Mouse (Mus musculus) neural tube, embryonic 15.5 days (tissue): ENCODE measurements around the gene Dcun1d4. TPM values are rescaled to one million over a fixed set of nuclear protein-coding genes. Genes with fewer than 3 reads are reported as not detected.

Experiments
- ATAC-seq: fragments of 200-750 bp; cut with Nextera tagmentation; 2 replicates; pipeline ENCODE4 v1.8.0; 2017; ENCODE audit warnings: mild to moderate bottlenecking, moderate TSS enrichment, moderate library complexity; ENCODE audit not compliant: low FRiP score
- H3K27ac ChIP-seq: fragments of 300-500 bp; sonication (generic); replicated peaks from 2 replicates; pipeline ENCODE4 v1.5.1; 2015; ENCODE audit warnings: mild to moderate bottlenecking, inconsistent platforms
- H3K27me3 ChIP-seq: fragments of 300-500 bp; sonication (generic); replicated peaks from 2 replicates; pipeline ENCODE4 v1.6.1; 2015; ENCODE audit warnings: inconsistent platforms
- H3K36me3 ChIP-seq: fragments of 300-500 bp; sonication (generic); 2 replicates; pipeline ENCODE4 v1.6.1; 2015; ENCODE audit warnings: inconsistent platforms
- H3K4me1 ChIP-seq: fragments of 300-500 bp; sonication (generic); 2 replicates; pipeline ENCODE4 v1.6.1; 2015; ENCODE audit warnings: inconsistent platforms
- H3K4me2 ChIP-seq: fragments of 300-500 bp; sonication (generic); 2 replicates; pipeline ENCODE4 v1.6.1; 2015; ENCODE audit warnings: inconsistent platforms, mild to moderate bottlenecking, moderate library complexity
- H3K4me3 ChIP-seq: fragments of 300-500 bp; sonication (generic); replicated peaks from 2 replicates; pipeline ENCODE4 v1.5.1; 2015; ENCODE audit warnings: mild to moderate bottlenecking, inconsistent platforms
- H3K9ac ChIP-seq: fragments of 300-500 bp; sonication (generic); replicated peaks from 2 replicates; pipeline ENCODE4 v1.6.1; 2015; ENCODE audit warnings: mild to moderate bottlenecking, inconsistent platforms
- H3K9me3 ChIP-seq: fragments of 300-500 bp; sonication (generic); replicated peaks from 2 replicates; pipeline ENCODE4 v1.6.1; 2016; ENCODE audit warnings: inconsistent platforms
- WGBS: fragments of 180-500 bp; shearing (Covaris S2); methylation state at CpG from one replicate; pipeline ENCODE4 v1.1.7; 2015; ENCODE audit warnings: mixed read lengths; 5-methylcytosine and 5-hydroxymethylcytosine counted together
- polyA plus RNA-seq: library from polyadenylated mRNA; unstranded; fragments of >200 nt; fragmentation: Nextera tagmentation; extraction: Ambion mirVana; gene quantifications from 2 replicates; pipeline ENCODE4 v1.2.1, GENCODE M21; 2015

Dcun1d4 gene
- 43.6 and 50.1 TPM in 2 replicates for polyA plus RNA-seq

- Histone ChIP-seq H3K27ac (no peak within 1 kb of the TSS), H3K36me3 (no peaks in the 10 kb centered on the region), H3K9me3 (no peaks in the 10 kb centered on the region), H3K9ac (no peak within 1 kb of the TSS), H3K4me3 (no peak within 1 kb of the TSS), H3K4me1 (peaks cover 6% of the 10 kb centered on the region; the same call in 1 of the 2 replicates), H3K27me3 (no peaks in the 10 kb centered on the region), H3K4me2 (no peak within 1 kb of the TSS)
- WGBS: 87% methylated on average over 7 of the region's 7 CpGs
- no peak for ATAC-seq
Measured at GRCm38 (mm10) chr5:73480700-73481099, at the start of gene Dcun1d4. Gene Dcun1d4 (plus strand): TSS chr5:73481000.

DNA sequence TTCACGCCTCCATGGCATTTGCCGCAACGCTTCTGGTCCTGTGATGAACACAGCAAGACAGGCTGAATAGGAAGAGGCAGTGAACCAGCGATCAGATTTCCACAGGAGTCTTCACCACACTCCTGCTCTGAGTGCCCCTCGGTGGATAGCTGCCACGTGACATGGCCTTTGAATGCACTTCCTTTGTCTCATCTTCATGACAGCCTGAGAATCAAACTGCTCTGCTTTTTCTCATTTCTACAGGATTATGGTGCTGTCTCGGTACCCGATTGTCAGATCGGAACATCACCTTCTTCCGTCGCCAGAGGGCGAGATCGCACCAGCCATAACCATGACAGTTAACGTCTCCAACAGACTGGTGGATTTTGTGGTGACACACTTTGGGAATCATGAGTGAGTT lies 49.2 kb upstream of the Dcun1d4 start:
- Histone ChIP-seq H3K4me2 (peak overlapping the region; percentile 32), H3K4me1 (peaks cover 4% of the 10 kb centered on the region), H3K4me3 (no peak overlapping the region), H3K9ac (no peak overlapping the region), H3K9me3 (no peaks in the 10 kb centered on the region), H3K27ac (no peak overlapping the region), H3K27me3 (0 out of 2 replicates have a peak, but pooled peaks cover 2% of the 10 kb centered on the region), H3K36me3 (no peaks in the 10 kb centered on the region)
- 15% methylated on average over 14 of the region's 14 CpGs for WGBS
- ATAC-seq: peak; percentile 84; the same call in 1 of the 2 replicates

DNA sequence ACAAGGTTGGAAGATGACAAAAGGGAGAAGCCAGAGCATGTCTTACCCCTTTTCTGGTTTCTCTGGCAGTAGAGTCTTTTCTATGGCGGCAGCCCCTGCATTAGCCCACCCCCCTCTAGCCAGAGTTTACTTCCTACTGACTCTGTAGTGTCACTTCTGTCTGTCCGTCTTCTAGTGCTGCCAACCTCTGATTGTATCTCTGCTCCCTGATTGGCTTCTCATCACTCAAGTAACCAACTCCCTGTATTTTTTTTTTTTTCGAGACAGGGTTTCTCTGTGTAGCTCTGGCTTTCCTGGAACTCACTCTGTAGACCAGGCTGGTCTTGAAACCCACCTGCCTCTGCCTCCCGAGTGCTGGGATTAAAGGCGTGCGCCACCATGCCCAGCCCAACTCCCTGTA lies 48.0 kb upstream of the Dcun1d4 start:
- H3K4me2 ChIP-seq: no peak overlapping the region
- H3K9ac ChIP-seq: no peak overlapping the region
- peaks cover 4% of the 10 kb centered on the region for H3K4me1 ChIP-seq
- no peaks in the 10 kb centered on the region for H3K36me3 ChIP-seq
- H3K27ac ChIP-seq: no peak overlapping the region
- H3K27me3 ChIP-seq: 0 out of 2 replicates have a peak, but pooled peaks cover 2% of the 10 kb centered on the region
- 90% methylated on average over 6 of the region's 6 CpGs for WGBS
- no peaks in the 10 kb centered on the region for H3K9me3 ChIP-seq
- H3K4me3 ChIP-seq: no peak overlapping the region
- no peak for ATAC-seq

DNA sequence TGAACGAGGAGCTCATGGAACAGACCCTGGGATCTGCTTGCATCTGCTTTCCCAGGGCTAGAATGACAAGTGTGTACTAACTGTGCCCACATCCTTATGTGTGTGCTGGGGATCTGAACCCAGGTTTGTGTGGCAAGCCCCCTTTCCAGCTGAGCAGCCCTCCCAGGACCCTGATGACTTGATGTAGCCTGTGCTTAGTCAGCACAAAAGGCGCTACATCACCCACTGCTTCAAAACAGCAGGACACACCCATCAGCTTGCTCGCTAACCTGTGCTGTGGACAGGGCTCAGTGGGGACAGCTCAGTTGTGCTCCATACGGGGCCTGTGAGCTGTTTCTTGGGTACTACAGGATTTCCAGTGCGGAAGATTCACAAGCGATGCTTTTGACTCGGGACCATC lies 46.0 kb upstream of the Dcun1d4 start:
- ATAC-seq: no peak
- Histone ChIP-seq H3K4me1 (peaks cover 4% of the 10 kb centered on the region), H3K4me3 (no peak overlapping the region), H3K36me3 (no peaks in the 10 kb centered on the region), H3K27me3 (0 out of 2 replicates have a peak, but pooled peaks cover 2% of the 10 kb centered on the region), H3K9ac (no peak overlapping the region), H3K27ac (no peak overlapping the region), H3K9me3 (no peaks in the 10 kb centered on the region), H3K4me2 (no peak overlapping the region)
- 80% methylated on average over 7 of the region's 7 CpGs for WGBS

DNA sequence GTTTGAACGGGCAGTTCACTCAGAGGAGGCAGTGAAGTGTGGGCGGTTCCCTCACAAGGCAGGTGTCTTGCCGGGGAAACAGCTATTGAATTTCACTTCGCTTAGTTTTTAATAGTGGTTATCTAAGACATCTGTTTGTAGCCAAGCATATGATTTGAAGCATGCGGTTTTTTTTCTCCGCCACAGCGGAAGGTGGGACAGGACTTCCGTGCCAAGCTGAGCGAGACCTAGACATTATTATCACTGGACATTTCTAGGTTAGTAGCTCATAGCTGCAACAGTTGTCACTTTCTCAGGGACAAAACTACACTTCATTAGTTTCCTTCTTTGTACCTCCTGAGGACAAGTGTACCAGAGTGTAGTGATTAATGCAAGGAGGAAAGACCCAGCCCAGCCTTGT lies 38.6 kb upstream of the Dcun1d4 start:
- 77% methylated on average over 9 of the region's 9 CpGs for WGBS
- Histone ChIP-seq H3K36me3 (no peaks in the 10 kb centered on the region), H3K9ac (no peak overlapping the region), H3K4me1 (no peaks in the 10 kb centered on the region), H3K9me3 (no peaks in the 10 kb centered on the region), H3K4me2 (no peak overlapping the region), H3K27me3 (no peaks in the 10 kb centered on the region), H3K27ac (no peak overlapping the region), H3K4me3 (no peak overlapping the region)
- ATAC-seq: no peak

- H3K9me3 ChIP-seq: no peaks in the 10 kb centered on the region
- H3K36me3 ChIP-seq: no peaks in the 10 kb centered on the region
- no peak overlapping the region for H3K9ac ChIP-seq
- no peaks in the 10 kb centered on the region for H3K4me1 ChIP-seq
- no peak overlapping the region for H3K4me3 ChIP-seq
- 77% methylated on average over 1 of the region's 1 CpGs for WGBS
- no peak overlapping the region for H3K4me2 ChIP-seq
- H3K27ac ChIP-seq: no peak overlapping the region
- no peaks in the 10 kb centered on the region for H3K27me3 ChIP-seq
- no peak for ATAC-seq
Measured at GRCm38 (mm10) chr5:73450276-73450675, 30.5 kb upstream of the Dcun1d4 start.

DNA sequence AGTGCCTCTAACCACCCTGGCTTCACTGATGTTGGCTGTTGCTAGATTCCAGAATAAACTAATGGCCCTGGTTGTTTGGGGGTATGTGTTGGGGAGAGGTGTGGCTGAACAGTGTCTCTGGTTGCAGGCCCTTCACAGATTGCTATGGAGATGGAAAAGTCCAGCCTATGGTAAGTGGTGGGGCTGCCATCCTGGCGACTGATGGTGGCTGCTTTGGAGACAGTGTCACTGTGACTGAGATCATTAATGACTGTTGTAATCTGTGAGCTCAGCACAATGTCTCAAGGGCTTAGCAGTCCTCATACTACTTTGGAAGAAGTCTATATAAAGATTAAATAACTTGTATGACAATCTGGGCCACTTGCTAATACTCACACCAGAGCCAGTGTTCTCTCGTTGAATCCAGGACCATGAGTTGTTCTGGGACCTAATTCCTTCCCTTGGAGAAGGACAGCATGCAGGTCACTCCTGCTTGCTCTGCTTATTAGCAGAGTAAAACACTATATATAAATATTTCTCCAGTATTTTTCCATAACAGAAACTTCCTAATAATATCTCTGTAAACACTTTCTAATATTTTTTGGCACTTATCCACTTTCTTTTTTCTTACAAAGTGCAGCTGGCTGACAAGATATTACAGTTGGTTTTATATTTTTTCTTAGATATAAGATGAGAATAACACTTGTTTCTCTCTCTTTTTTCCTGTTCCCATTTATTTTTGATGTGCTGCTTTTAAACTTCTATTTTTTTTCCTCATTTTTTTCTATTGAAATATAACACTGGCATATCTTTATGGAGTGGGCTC lies 26.1 kb upstream of the Dcun1d4 start:
- Histone ChIP-seq H3K9me3 (no peaks in the 10 kb centered on the region), H3K36me3 (no peaks in the 10 kb centered on the region), H3K27ac (no peak overlapping the region), H3K4me1 (no peaks in the 10 kb centered on the region), H3K4me3 (no peak overlapping the region), H3K27me3 (no peaks in the 10 kb centered on the region), H3K4me2 (no peak overlapping the region), H3K9ac (no peak overlapping the region)
- no peak for ATAC-seq
- WGBS: 76% methylated on average over 2 of the region's 2 CpGs

DNA sequence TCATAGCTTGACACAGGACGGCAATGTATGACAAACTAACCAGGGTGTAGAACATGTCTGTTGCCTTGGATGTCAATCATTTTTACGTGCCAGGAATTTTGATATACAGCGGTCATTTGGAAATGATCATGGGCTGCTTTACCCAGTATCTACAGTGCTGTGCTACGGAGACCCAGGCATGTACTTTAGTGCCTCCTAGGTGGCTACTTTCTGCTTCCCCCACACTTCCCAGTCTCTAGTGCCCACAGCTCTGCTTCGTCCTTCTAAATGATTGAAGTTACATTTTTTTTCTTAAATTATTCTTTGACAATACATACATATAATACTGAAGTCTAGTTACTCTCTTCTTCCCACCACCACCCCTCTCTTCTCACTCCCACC lies 25.5 kb upstream of the Dcun1d4 start:
- H3K4me2 ChIP-seq: no peak overlapping the region
- 82% methylated on average over 5 of the region's 5 CpGs for WGBS
- H3K4me3 ChIP-seq: no peak overlapping the region
- no peak overlapping the region for H3K9ac ChIP-seq
- H3K36me3 ChIP-seq: no peaks in the 10 kb centered on the region
- no peak for ATAC-seq
- H3K27me3 ChIP-seq: no peaks in the 10 kb centered on the region
- no peaks in the 10 kb centered on the region for H3K4me1 ChIP-seq
- H3K9me3 ChIP-seq: no peaks in the 10 kb centered on the region
- H3K27ac ChIP-seq: no peak overlapping the region

DNA sequence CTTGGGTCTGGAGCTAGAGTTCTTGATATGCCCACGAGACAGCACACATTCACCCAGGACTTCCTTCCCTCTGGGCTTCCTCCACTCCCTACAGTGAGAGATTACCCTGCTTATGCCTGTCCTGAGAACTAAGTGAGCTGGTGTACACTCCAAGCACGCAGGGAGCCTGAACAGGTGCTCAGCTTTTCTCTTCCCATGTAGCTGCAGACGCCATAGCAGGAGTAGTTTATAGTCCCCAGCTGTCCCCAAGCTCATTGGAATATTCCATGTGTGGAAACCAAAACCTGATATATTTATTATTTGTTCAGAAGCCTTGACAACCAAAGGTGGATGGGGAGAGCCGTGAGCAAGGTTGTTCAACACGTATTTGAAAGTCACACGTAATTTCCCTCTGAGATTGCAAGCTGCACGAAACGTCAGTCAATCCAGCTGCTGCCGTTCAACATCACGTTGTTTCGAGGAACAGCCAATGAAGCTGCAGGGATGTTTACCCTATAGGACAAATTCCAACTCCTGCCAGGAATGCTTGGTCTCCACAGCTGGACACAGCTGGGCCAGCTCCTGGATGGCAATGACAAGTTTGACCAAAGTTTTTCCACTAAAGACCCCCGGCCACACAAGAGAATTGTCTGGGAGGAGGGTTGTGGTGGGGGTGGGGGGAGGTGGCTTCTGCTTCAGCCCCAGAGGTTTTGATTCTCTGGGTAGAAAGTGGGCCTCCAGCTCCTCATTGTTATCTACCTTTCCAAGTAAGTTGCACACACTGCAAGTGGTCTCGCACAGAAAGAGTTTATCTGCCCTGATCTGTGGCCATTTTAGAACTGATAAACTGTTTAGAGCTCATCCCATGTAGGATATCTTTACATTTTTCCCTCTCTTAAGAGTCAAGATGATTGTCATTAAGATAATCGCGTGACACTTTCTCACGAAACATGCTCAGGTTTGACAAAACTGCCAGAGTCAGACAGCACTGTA lies 12.1 kb upstream of the Dcun1d4 start:
- Histone ChIP-seq H3K4me1 (no peaks in the 10 kb centered on the region), H3K9ac (no peak overlapping the region), H3K4me3 (no peak overlapping the region), H3K27ac (no peak overlapping the region), H3K4me2 (no peak overlapping the region), H3K27me3 (no peaks in the 10 kb centered on the region), H3K9me3 (no peaks in the 10 kb centered on the region), H3K36me3 (no peaks in the 10 kb centered on the region)
- no peak for ATAC-seq
- 86% methylated on average over 16 of the region's 16 CpGs for WGBS

- no peak overlapping the region for H3K4me3 ChIP-seq
- no peaks in the 10 kb centered on the region for H3K27me3 ChIP-seq
- H3K9me3 ChIP-seq: no peaks in the 10 kb centered on the region
- 88% methylated on average over 20 of the region's 20 CpGs for WGBS
- no peak overlapping the region for H3K9ac ChIP-seq
- H3K27ac ChIP-seq: no peak overlapping the region
- no peaks in the 10 kb centered on the region for H3K36me3 ChIP-seq
- no peaks in the 10 kb centered on the region for H3K4me1 ChIP-seq
- ATAC-seq: no peak
- H3K4me2 ChIP-seq: no peak overlapping the region
Measured at GRCm38 (mm10) chr5:73474412-73475405, 6.1 kb upstream of the Dcun1d4 start.

DNA sequence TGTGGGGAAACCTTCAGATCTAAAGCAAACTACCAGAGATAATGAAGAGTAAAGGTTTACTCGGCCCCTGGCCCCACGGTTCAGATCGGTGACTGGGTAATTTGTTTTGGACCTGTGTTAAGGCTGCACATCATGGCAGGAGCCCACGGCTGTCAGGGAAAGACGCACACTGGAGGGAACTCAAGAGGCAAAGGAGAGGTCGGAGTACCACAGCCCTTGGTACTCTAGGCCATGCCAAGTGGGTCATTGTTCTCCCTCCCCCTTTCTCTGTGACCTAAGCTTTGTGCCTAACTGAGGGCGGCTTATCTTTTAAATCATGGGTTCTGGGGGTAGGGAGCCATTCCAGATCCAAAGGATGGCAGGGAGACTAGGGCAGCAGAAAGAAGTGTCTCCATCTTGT lies 601 bp downstream of the Dcun1d4 start:
- Histone ChIP-seq H3K9ac (no peak overlapping the region), H3K4me2 (no peak overlapping the region), H3K27me3 (no peaks in the 10 kb centered on the region), H3K4me3 (no peak overlapping the region), H3K4me1 (peaks cover 9% of the 10 kb centered on the region; the same call in 1 of the 2 replicates), H3K36me3 (no peaks in the 10 kb centered on the region), H3K9me3 (no peaks in the 10 kb centered on the region), H3K27ac (no peak overlapping the region)
- 95% methylated on average over 7 of the region's 7 CpGs for WGBS
- no peak for ATAC-seq
